Mouse (Mus musculus) CH12.LX (cell line): ENCODE measurements at regions not wholly inside any gene's neighbourhood (a gene's known extent, or its start where the extent isn't known, plus 50 kb on each side); places are given as distances from the start of the nearest gene placed in this dataset.

ENCODE experiments used
- DNase-seq: peaks from one replicate; pipeline ENCODE4 v3.0.0-alpha.2; 2013; ENCODE audit errors: extremely low read depth
- H3K27ac ChIP-seq: 2 replicates; pipeline ENCODE4 v1.5.1; 2012; ENCODE audit warnings: low read depth, mild to moderate bottlenecking, control low read depth, moderate library complexity; ENCODE audit not compliant: insufficient read depth
- H3K27me3 ChIP-seq: replicated peaks from 2 replicates; pipeline ENCODE3; 2012; ENCODE audit warnings: inconsistent platforms
- H3K36me3 ChIP-seq, 2 experiments: replicated peaks in 1 of 2; 2 replicates each; pipeline versions ENCODE3 to v1.6.1; 2012; ENCODE audit warnings: inconsistent platforms in 1 of 2, low read length in 1 of 2, mild to moderate bottlenecking in 1 of 2, mixed read lengths in 1 of 2, moderate library complexity in 1 of 2; ENCODE audit not compliant: control insufficient read depth in 1 of 2, insufficient read depth in 1 of 2
- H3K4me1 ChIP-seq, 2 experiments: 2 replicates each; pipeline ENCODE4 v1.6.1; 2012; ENCODE audit warnings: inconsistent platforms in 1 of 2, moderate library complexity in 1 of 2; ENCODE audit not compliant: insufficient read depth in 2 of 2, control insufficient read depth in 1 of 2
- H3K4me2 ChIP-seq: 2 replicates; pipeline ENCODE4 v1.6.1; 2012; ENCODE audit warnings: low read depth, mild to moderate bottlenecking, control low read depth; ENCODE audit not compliant: poor library complexity, insufficient read depth, severe bottlenecking
- H3K4me3 ChIP-seq, 3 experiments: fragments of 150-350 bp in 1 of 3; sonication (generic) in 1 of 3; replicated peaks in 1 of 3; 2 replicates each; pipeline versions ENCODE3 to v1.5.1; 2011 to 2012; ENCODE audit warnings: low read depth in 2 of 3, low read length in 2 of 3, mild to moderate bottlenecking in 2 of 3, moderate library complexity in 2 of 3, control low read depth in 1 of 3, improper control_type of control experiment in 1 of 3, inconsistent platforms in 1 of 3, mixed read lengths in 1 of 3; ENCODE audit not compliant: poor library complexity in 1 of 3
- H3K79me2 ChIP-seq: replicated peaks from 2 replicates; pipeline ENCODE4 v1.6.1; 2012; ENCODE audit warnings: mild to moderate bottlenecking, moderate library complexity; ENCODE audit not compliant: control insufficient read depth, poor library complexity, insufficient read depth, severe bottlenecking; ENCODE audit errors: extremely low read depth
- H3K9ac ChIP-seq: 2 replicates; pipeline ENCODE4 v1.6.1; 2012; ENCODE audit warnings: low read depth, mild to moderate bottlenecking, control low read depth, moderate library complexity; ENCODE audit not compliant: insufficient read depth
- H3K9me3 ChIP-seq: replicated peaks from 2 replicates; pipeline ENCODE3; 2012; ENCODE audit warnings: low read length, inconsistent platforms, mixed read lengths
- BHLHE40 ChIP-seq: IDR thresholded peaks from 2 replicates; pipeline ENCODE4 v1.6.1; 2011; ENCODE audit warnings: mild to moderate bottlenecking, low read depth, low read length, improper control_type of control experiment
- CHD1 ChIP-seq: IDR thresholded peaks from 2 replicates; pipeline ENCODE4 v1.6.1; 2012; ENCODE audit warnings: low read depth, low read length, improper control_type of control experiment, inconsistent platforms
- CHD2 ChIP-seq: IDR thresholded peaks from 2 replicates; pipeline ENCODE4 v1.6.1; 2011; ENCODE audit warnings: low read length, improper control_type of control experiment
- ELF1 ChIP-seq: IDR thresholded peaks from 2 replicates; pipeline ENCODE4 v1.6.1; 2014; ENCODE audit warnings: low read depth, mild to moderate bottlenecking, inconsistent platforms, low read length, improper control_type of control experiment
- EP300 ChIP-seq: IDR thresholded peaks from 2 replicates; pipeline ENCODE4 v1.6.1; 2011; ENCODE audit warnings: low read length, improper control_type of control experiment
- ETS1 ChIP-seq: conservative IDR thresholded peaks from 2 replicates; pipeline ENCODE4 v1.6.1; 2012; ENCODE audit warnings: low read depth, mild to moderate bottlenecking, inconsistent platforms, low read length, improper control_type of control experiment, moderate library complexity
- GABPA ChIP-seq: IDR thresholded peaks from 2 replicates; pipeline ENCODE4 v1.6.1; 2012; ENCODE audit warnings: low read depth, low read length, improper control_type of control experiment, inconsistent platforms; ENCODE audit not compliant: insufficient replicate concordance
- HCFC1 ChIP-seq: IDR thresholded peaks from 2 replicates; pipeline ENCODE4 v1.6.1; 2012; ENCODE audit warnings: low read depth, mild to moderate bottlenecking, inconsistent platforms, low read length, improper control_type of control experiment
- IRF4 ChIP-seq: IDR thresholded peaks from 2 replicates; pipeline ENCODE4 v1.6.1; 2014; ENCODE audit warnings: low read depth, mild to moderate bottlenecking, inconsistent platforms, low read length, improper control_type of control experiment
- JUN ChIP-seq: IDR thresholded peaks from 2 replicates; pipeline ENCODE4 v1.6.1; 2011; ENCODE audit warnings: low read depth, mild to moderate bottlenecking, low read length, improper control_type of control experiment, moderate library complexity; ENCODE audit not compliant: insufficient read depth
- JUND ChIP-seq: conservative IDR thresholded peaks from 2 replicates; pipeline ENCODE4 v1.6.1; 2011; ENCODE audit warnings: low read depth, low read length, improper control_type of control experiment
- KAT2A ChIP-seq: IDR thresholded peaks from 2 replicates; pipeline ENCODE4 v1.6.1; 2012; ENCODE audit warnings: low read length, improper control_type of control experiment, inconsistent platforms; ENCODE audit not compliant: insufficient replicate concordance
- MAFK ChIP-seq: IDR thresholded peaks from 2 replicates; pipeline ENCODE4 v1.6.1; 2011; ENCODE audit warnings: low read length, improper control_type of control experiment; ENCODE audit not compliant: insufficient replicate concordance
- MEF2A ChIP-seq: IDR thresholded peaks from 2 replicates; pipeline ENCODE4 v1.6.1; 2014; ENCODE audit warnings: low read depth, mild to moderate bottlenecking, inconsistent platforms, low read length, improper control_type of control experiment, borderline replicate concordance
- NELFE ChIP-seq: IDR thresholded peaks from 2 replicates; pipeline ENCODE4 v1.6.1; 2011; ENCODE audit warnings: low read depth, low read length, improper control_type of control experiment
- NRF1 ChIP-seq: IDR thresholded peaks from 2 replicates; pipeline ENCODE4 v1.6.1; 2014; ENCODE audit warnings: low read depth, mild to moderate bottlenecking, inconsistent platforms, low read length, improper control_type of control experiment, moderate library complexity
- PAX5 ChIP-seq: IDR thresholded peaks from 2 replicates; pipeline ENCODE4 v1.6.1; 2012; ENCODE audit warnings: low read length, inconsistent platforms, mixed read lengths
- POLR2A ChIP-seq: IDR thresholded peaks from 2 replicates; pipeline ENCODE4 v1.6.1; 2011; ENCODE audit warnings: low read depth, mild to moderate bottlenecking, improper control_type of control experiment, low read length
- RAD21 ChIP-seq: IDR thresholded peaks from 2 replicates; pipeline ENCODE4 v1.6.1; 2011; ENCODE audit warnings: low read depth, mild to moderate bottlenecking, low read length, improper control_type of control experiment, moderate library complexity
- RCOR1 ChIP-seq: conservative IDR thresholded peaks from 2 replicates; pipeline ENCODE4 v1.6.1; 2012; ENCODE audit warnings: low read depth, mild to moderate bottlenecking, inconsistent platforms, low read length, improper control_type of control experiment
- SIN3A ChIP-seq: IDR thresholded peaks from 2 replicates; pipeline ENCODE4 v1.6.1; 2012; ENCODE audit warnings: low read length, improper control_type of control experiment, inconsistent platforms
- SMC3 ChIP-seq: IDR thresholded peaks from 2 replicates; pipeline ENCODE4 v1.6.1; 2011; ENCODE audit warnings: low read depth, low read length, improper control_type of control experiment
- TBP ChIP-seq: conservative IDR thresholded peaks from 2 replicates; pipeline ENCODE4 v1.6.1; 2011; ENCODE audit warnings: low read depth, low read length, improper control_type of control experiment
- TCF12 ChIP-seq: IDR thresholded peaks from 2 replicates; pipeline ENCODE4 v1.6.1; 2014; ENCODE audit warnings: low read depth, mild to moderate bottlenecking, inconsistent platforms, low read length, improper control_type of control experiment
- USF2 ChIP-seq: conservative IDR thresholded peaks from 2 replicates; pipeline ENCODE4 v1.6.1; 2011; ENCODE audit warnings: low read depth, low read length, improper control_type of control experiment
- ZMIZ1 ChIP-seq: IDR thresholded peaks from 2 replicates; pipeline ENCODE4 v1.6.1; 2012; ENCODE audit warnings: low read depth, mild to moderate bottlenecking, inconsistent platforms, low read length, improper control_type of control experiment
- ZNF384 ChIP-seq: IDR thresholded peaks from 2 replicates; pipeline ENCODE4 v1.6.1; 2012; ENCODE audit warnings: low read depth, low read length, improper control_type of control experiment, inconsistent platforms
- dilution Hi-C: fragments of 300-500 bp; cut with MboI; formaldehyde crosslinking; loops from 2 replicates; pipeline ENCODE4 v1.14.3; 2020; ENCODE audit warnings: low sequenced_read_pairs; ENCODE audit not compliant: extremely low pct_unique_long_range_greater_than_20kb, extremely low pct_ligation_motif_present
- in situ Hi-C: fragments of 300-500 bp; cut with MboI; formaldehyde crosslinking; loops from 3 replicates; pipeline ENCODE4 v1.14.3; 2019; ENCODE audit warnings: low sequenced_read_pairs, low pct_ligation_motif_present, low pct_unique_long_range_greater_than_20kb, mixed read lengths

GRCm38 (mm10) chr4:23079521-23079920, 591.4 kb upstream of the Pou3f2 start:
- peak; percentile 92 for DNase-seq
- peaks cover 4% of the 10 kb centered on the region for H3K9me3 ChIP-seq
- TF ChIP-seq BHLHE40, result peak; percentile 67
- TF ChIP-seq ZNF384, result no peak
- 0 out of 2 replicates have a peak, but pooled peaks have one; percentile 35 for TF ChIP-seq CHD2
- peak; percentile 88 for TF ChIP-seq EP300
- TF ChIP-seq RAD21, result no peak
- TF ChIP-seq SIN3A, result no peak
- no peak for TF ChIP-seq KAT2A
- TF ChIP-seq JUN, result no peak; the same call in 1 of the 2 replicates
- no peak for TF ChIP-seq POLR2A
- TF ChIP-seq NELFE, result no peak
- no peak for TF ChIP-seq USF2
- no peak for TF ChIP-seq ZMIZ1
- TF ChIP-seq TCF12, result peak; percentile 91
- no peak for TF ChIP-seq ELF1
- TF ChIP-seq TBP, result no peak
- no peak for TF ChIP-seq SMC3
- no peak for TF ChIP-seq HCFC1
- TF ChIP-seq JUND, result no peak
- peak; percentile 59; the same call in 1 of the 2 replicates for TF ChIP-seq RCOR1
- peak; percentile 80 for TF ChIP-seq MEF2A
- no peak for TF ChIP-seq PAX5
- TF ChIP-seq CHD1, result no peak
- TF ChIP-seq MAFK, result no peak
- peak; percentile 81 for TF ChIP-seq IRF4
- no peak for TF ChIP-seq NRF1
- no peak for TF ChIP-seq GABPA
- TF ChIP-seq ETS1, result 0 out of 2 replicates have a peak, but pooled peaks have one; percentile 29
- dilution Hi-C loops (no loop called here), in situ Hi-C loops (no loop called here)
- no peaks in the 10 kb centered on the region for H3K36me3 ChIP-seq
- no peak overlapping the region for H3K27ac ChIP-seq
- H3K4me2 ChIP-seq, result no peak overlapping the region
- H3K4me1 ChIP-seq, result peaks cover 0 to 24% of the 10 kb centered on the region in 2 experiments; a peak in 2 of 4 replicates
- no peaks in the 10 kb centered on the region for H3K27me3 ChIP-seq
- H3K79me2 ChIP-seq, result no peaks in the 10 kb centered on the region
- no peak overlapping the region for H3K4me3 ChIP-seq
- no peak overlapping the region for H3K9ac ChIP-seq
